Mouse (Mus musculus) lung, postnatal 36 days (tissue): ENCODE measurements at regions not wholly inside any gene's neighbourhood (a gene's known extent, or its start where the extent isn't known, plus 50 kb on each side); places are given as distances from the start of the nearest gene placed in this dataset.

ENCODE experiments used
- DNase-seq: peaks from one replicate; pipeline ENCODE4 v3.0.0; 2022; ENCODE audit warnings: mixed read lengths

DNA sequence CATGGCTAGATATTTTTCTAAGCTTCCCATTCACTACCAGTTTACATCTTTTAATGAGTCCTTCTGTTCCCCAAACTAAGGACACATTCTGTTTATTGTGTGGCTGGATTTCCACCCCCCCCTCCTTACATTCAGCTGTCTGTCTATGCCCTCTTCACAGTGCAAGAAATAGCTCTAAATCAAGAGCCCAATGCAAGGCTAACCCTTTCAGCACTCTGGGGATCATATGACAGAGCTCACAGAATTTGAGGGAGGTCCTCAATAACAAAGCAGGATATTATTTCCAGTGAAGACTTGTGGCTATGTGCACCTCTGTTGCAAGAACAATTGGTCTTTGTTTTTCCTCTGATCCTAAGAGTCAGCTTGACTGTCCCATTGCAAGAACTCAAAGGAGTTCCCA lies 874.1 kb upstream of the Gje1 start:
- DNase-seq = no peak

DNA sequence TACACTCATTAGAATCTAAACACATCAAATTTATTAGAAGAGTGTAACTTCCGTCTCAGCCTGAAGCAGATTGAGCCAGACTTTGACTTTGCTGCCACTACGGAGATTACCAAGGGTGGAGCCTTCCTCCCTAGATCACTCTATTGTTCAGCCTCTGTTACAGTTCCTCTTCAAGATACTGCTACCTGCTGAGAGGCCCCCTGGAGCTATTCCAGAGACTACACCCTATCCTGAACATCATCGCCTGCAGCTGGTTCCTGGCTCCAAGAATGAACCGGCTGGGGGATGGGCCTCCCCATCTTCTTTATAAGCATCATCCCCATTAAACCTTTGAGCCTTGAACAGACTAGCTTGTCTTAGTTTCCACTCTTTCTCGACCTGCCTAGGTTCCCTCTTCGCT lies 868.1 kb upstream of the Gje1 start:
- DNase-seq = no peak

DNA sequence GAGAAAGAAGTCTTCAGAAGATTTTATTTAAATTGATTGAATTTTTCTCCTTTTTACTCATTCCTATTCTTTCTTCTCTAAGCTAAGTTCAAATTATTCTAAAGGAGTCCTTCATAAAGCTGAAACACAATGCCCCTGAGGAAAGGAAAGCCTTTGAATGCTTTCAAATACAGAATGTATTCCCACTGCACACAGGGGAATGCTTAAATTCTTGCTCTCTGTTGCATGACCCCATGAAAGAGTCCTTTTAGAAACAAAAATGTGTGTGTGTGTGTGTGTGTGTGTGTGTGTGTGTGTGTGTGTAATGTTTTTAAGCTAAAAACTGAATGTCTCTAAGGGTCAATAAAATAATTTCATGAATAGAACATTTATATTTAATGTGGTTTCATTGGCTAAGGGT lies 846.1 kb upstream of the Gje1 start:
- no peak for DNase-seq

DNA sequence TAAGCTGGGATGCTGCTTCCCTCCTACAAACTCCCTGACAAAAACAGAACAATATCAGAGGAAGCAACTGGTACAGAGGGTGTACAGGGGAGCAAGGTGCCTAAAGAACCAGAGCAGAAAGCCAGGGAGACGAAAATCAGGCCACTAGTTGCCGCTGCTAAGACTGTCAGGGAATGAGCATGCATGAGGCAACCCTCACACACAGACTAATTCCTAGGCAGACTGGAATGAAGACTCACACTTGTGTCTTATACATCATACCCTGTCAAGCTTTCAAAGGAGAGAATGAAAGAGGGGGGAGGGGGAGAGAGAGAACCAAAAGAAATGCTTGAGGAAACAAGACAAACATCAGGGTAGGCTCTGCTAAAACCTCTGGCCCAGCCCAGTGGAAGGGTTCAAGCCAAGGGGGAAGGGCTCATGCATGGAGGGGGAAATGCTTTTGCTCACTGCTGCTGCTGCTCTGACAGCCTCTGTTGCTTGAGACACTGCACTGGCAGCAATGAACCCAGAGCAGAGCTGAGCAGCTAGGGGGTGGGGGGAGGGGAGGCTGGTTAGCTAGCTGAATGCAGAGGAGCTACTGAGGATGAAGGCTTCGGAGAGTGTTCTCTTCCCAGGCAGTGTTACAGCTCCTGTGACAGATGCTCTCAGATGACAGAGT lies 835.5 kb upstream of the Gje1 start:
- DNase-seq = no peak

DNA sequence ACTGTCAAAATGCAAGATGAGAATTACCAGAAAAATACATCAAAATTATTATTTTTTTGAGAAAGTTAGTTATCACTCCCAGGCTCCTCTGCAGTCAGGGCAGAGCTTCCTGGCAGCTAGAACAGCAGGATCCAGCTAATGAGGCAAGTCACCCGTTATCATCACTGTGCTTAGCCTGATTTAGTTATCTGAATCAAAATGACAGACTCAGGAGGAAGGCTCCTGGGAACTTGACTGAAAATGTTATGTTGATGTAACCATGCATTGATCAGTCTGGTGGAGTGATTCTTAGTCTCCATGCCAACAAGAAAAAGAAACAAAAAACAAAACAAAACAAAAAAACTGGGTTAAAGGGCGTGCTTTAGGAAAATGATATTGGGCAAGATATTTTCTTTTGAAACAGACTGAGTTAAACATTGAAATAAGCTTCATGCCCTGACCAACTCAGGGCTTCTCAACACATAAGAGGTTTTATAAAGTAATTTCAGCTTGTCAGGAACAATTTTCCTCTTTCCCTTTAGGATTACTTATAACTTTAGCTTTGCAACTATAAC lies 823.9 kb upstream of the Gje1 start:
- no peak for DNase-seq

DNA sequence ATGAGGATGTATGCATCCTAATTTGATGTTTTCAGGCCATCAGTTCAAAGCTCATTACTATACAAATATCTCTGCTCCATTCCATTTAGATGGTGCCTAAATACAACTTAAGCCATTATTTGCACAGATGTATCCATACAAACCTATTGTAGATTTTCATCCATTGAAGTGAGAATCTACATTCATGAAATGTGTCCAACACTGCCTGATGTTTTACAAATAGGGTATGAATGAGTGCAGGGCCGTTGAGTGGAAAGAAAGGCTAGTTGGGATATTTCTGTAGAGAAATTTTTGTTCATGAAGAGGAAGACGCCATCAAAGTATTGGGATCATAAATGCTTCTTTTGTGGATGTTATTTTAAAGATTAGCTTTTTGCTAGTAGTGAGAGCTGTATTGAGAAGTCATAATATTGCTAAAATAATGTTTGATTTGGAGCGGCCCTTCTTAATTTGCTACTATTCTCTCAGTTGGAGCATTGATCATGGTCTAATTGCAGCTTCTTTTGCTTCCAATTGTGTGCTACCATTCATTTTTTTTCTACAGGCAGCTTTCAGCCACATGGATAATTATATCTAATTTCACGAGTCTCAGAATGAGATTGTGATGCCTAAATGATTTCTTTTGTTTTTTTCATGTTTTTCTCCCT lies 822.9 kb upstream of the Gje1 start:
- DNase-seq = no peak

DNA sequence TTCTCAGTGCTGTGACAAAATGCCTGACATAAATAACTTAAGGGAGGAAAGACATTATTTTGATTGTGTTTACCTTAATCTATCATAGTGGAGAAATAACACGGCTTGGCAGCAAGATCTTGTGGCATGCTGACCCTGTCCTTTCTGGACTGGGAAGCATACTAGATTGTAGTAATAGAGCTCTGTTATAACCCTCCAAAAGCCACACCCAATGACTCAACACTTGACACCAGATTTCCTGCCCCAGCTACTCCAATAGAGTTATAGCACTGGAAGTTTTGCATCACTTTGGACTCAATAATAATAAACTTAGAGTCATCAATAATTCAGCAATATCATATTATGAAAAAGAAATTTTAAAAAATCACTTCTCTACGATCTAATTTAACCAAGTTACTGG lies 818.0 kb upstream of the Gje1 start:
- DNase-seq = peak; percentile 0

DNA sequence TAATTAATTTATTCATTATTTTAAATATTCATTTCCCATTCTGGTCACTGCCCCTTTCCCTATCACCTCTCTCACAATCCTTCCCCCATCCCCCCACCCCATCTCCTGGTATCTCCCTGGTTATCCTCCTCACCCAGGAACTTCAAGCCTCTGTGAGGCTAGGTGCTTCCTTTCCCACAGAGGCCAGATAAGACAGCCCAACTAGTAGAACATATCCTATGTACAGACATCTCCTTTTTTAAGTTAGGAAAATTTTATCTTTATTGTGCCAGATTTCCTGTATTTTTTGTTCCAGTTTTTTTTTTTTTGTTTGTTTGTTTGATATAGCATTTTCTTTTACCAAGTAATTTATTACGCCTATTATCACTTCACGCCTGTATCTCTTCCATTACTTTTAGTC lies 769.4 kb upstream of the Gje1 start:
- DNase-seq = no peak

DNA sequence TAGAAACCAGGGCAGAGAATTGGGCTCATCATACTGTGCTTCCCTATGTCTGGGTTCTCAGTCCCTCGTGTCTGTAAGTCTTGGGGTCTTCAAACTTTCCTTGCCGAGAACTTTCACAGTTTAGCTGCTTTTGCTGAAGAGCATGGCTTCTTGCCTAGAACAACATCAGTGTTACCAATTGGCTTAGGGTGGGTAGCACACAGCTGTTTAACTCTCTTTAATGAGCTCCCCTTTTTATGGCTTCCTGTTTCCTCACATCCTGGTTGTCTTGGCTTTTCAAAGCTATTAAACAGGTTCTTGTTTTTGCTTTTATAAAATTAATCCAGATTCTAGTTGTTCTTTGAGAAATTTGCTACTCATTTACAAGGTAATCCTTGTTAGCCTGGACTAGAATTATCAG lies 725.3 kb upstream of the Gje1 start:
- DNase-seq = no peak

DNA sequence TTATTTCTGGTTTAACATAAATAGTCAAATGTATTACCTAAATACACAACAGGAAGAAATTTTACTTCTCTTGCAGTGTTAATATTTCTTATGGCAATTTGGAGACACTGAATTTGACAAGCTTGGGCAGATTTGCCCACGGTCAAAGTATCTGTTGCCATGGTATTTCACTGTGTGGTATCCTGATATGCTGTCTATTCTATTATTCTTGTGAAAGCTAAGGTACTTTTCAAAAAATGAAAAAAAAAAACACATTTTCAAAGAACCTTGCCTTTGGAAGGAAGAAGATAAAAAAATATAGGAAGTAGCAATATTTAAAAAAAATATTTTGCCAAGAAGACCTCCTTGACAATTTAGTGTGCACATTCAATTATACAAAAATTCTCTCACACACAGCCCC lies 723.2 kb upstream of the Gje1 start:
- no peak for DNase-seq

DNA sequence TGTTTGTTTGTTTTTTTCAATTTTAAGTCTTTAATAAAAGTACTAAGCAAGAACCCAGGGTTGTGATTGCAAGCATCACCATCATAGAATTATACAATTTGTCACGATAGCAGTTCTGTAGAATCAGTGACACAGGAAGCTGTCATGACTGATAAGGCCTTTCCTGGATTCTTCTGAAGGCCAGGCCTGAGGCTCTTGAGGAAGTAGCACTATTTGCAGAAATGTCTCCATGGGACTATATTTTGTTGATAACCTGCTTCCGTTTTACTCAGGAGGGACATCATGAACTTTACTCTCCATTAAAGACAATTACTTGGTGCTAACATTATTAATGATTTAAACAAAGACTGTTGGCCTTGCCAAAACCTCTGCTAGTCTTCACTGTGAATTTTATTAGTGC lies 708.7 kb upstream of the Gje1 start:
- DNase-seq = no peak

DNA sequence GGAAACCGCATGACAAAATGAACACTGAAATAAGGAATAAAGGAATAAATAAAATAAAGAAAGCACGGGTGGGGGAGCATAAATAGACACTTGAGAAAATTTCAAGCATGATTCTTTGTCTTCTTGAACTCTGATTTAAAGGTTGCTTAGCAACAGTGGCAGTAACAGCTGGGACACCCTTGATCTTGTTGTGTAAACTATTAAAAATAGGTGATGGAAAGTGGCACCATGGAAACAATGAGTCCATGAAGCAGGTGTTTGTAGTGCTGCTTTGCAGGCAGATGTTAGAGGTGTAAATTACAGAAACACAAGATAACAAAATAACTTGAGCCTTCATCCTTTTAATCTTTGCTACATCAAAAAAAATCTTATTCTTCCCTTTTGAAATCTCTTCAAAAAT lies 688.2 kb upstream of the Gje1 start:
- DNase-seq = no peak

DNA sequence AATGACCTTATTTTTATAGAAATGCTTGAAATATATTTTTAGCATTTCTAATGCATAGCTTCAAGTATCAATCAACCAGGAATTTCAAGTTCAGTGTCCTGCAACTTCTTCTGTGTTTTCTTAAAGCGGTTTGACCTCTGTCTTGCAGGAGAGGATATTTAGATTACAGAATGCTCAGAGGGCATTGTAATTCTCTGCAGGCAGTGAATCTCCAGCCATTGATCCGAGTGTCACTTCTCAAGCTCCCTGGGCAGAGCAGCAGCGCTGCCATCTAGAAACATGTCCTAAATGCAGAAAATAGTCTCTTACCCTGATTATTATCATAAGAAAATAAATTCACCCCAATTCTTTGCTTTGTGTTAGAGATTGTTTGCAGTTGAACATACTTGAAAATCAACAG lies 687.7 kb upstream of the Gje1 start:
- DNase-seq = no peak

DNA sequence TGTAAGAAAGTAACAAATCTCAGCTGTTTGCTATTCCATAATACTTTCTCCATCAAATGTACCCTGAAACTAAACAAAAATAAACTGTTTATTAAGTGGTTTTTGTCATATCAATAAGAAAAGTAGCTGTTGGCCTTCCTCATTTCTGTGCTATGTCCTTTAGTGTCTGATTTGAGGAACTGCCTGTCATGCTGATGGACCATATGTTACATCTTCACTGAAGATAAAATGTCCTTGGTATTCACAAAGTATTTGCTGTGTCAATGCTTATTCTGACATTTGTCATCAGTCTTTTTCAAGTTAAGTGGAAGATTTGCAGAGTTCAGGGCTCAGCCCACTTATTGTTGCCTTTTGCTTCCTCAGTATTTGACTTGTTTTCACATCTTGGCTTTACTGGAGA lies 682.0 kb upstream of the Gje1 start:
- no peak for DNase-seq

DNA sequence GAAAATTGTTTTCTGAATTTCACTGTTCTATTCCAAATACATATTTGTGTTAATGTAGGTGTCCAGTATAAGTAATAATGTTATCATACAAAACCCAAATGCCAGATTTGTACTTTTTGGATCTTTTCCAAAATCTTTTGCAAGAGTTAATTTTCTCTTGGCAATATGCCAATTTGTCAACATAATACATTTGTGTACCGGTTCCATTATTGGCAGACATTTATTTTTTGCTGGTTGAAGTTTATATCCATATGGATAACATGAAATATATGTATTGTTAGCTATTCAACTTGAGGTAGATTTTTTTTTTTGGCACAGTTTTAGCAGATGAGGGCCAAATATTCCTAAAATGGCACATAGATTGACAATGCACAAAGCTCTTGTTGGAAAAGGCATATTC lies 679.1 kb upstream of the Gje1 start:
- DNase-seq = no peak

DNA sequence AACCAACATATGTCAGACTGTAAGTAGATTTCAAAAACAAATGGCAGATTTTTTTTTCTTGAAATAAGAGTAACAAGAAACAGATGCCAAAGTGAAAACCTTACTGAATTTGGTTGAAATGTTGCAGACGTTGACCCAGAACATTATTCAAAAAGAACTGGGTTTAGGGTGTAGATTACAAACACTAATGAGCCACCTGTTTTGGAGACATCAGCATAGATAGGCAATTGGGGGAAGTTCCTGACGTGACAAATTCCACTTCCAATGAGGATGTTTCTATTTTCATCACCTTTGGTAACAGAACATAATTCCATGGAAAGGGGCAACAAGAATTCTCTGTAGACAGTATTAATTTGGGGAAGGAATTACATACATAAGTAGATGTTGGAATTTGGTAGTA lies 677.3 kb upstream of the Gje1 start:
- no peak for DNase-seq

DNA sequence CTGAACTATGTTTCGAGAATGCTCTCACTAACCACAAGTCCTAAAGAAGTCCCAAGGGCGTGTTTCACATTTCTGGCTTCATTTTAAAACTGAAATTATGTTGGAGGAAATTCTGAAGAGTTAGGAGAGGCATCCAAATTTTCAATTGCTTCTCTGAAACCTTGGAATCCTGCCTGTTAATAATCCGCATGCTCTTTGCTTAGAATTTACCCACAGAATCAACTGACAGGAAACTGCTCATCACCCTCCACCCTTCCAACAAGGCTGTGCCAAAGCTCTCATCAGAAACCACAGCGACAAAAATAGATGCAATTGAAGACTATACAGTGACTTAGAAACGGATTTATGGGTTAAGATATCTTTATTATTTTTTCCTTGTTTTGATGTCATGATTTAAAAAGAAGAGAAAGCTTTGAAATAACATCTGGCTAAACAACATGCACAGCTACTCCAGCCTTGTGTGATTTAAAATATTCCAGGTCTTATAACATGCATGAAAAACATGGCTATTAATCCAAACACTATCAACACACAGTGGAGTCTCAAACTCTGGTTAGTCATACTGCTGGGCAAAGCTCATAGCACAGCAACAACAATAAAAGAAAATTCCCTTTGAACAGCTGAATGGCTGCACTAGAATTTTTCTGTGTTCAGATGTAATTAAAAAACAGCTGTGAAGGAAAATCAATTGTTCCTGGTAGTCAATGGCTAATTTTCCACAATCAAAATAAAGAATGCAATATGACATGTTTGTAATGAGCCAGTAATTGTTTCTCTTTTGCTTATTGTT lies 674.2 kb upstream of the Gje1 start:
- DNase-seq = peak; percentile 0

DNA sequence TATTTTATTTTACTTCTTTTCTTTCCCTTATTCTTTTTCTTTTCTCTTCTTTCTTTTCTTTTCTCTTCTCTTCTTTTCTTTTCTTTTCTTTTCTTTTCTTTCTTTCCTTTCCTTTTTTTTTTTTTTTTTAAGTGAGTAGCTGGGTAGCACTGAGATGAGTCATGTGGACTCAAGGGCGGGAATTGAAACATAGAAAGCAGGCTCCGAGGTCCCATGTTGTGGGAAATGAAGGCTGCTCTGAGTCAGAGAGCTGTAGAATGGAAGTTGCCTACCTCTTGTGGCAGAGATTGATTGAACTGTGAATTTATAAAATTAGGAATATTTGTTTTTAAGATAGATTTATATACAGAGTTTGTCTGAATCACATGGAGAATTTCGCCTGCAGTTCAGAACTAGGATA lies 655.6 kb upstream of the Gje1 start:
- DNase-seq = no peak
